Mouse (Mus musculus) olfactory bulb, adult 2 months (tissue): ENCODE results near the gene Egln2.

Experiments used
- CTCF ChIP-seq: fragments of 200-500 bp; IDR thresholded peaks from 2 replicates; pipeline ENCODE4 v1.5.1; 2012; ENCODE audit warnings: low read depth, mild to moderate bottlenecking, low read length, moderate library complexity; ENCODE audit not compliant: insufficient read depth
- POLR2A ChIP-seq: fragments of 200-500 bp; IDR thresholded peaks from 2 replicates; pipeline ENCODE4 v1.6.1; 2012; ENCODE audit warnings: mild to moderate bottlenecking, low read depth, low read length, moderate library complexity; ENCODE audit not compliant: insufficient read depth

DNA sequence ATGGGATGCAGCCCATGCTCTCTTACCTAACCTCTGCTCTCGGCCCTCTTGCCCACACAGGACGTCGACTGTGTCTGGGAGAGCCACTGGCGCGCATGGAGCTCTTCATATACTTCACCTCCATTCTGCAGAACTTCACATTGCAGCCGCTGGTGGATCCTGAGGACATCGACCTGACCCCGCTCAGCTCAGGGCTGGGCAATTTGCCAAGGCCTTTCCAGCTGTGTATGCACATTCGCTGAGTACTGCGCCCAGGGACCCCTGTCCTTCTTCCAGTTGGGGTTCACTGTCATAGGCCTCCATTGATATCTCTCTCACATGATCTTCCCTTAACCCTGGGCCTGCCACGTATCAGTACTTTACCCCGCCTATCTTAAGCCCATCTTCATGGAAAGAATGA lies 33.4 kb downstream of the Egln2 start:
- no peak for TF ChIP-seq POLR2A
- TF ChIP-seq CTCF = no peak
